Mouse (Mus musculus): ENCODE measurements around the gene Arhgap21. TPM values are rescaled to one million over a fixed set of nuclear protein-coding genes. Genes with fewer than 3 reads are reported as not detected.

The Arhgap21 gene
- 11.9 and 14.5 TPM in 2 replicates for polyA plus RNA-seq (2015; fragmentation: Nextera tagmentation; extraction: Ambion mirVana)

GRCm38 (mm10) chr2:20968441-20969200 is at the start of gene Arhgap21:
TSS of gene Arhgap21 (minus strand) at chr2:20968881.
- Histone ChIP-seq H3K27ac (peak within 1 kb of the TSS; percentile 99), H3K4me1 (peaks cover 10% of the 10 kb centered on the region; the same call in 1 of the 2 replicates), H3K9me3 (no peaks in the 10 kb centered on the region), H3K9ac (peak within 1 kb of the TSS; percentile 90), H3K4me2 (peak within 1 kb of the TSS; percentile 65), H3K4me3 (replicated peaks) (peak within 1 kb of the TSS; percentile 93), H3K36me3 (no peaks in the 10 kb centered on the region), H3K27me3 (replicated peaks) (no peaks in the 10 kb centered on the region)
- WGBS = under 1% methylated on average over 85 of the region's 102 CpGs
- peak; percentile 71 for ATAC-seq (ENCODE audit: insufficient read depth, low FRiP score, low read depth)

- WGBS = 66% methylated on average over 7 of the region's 7 CpGs
- H3K27ac ChIP-seq = no peak overlapping the region
Observed at GRCm38 (mm10) chr2:21016589-21016988, 47.9 kb upstream of the Arhgap21 start.

GRCm38 (mm10) chr2:21010806-21011397 is 42.2 kb upstream of the Arhgap21 start:
- H3K4me3 ChIP-seq (replicated peaks) = no peak overlapping the region
- no peak overlapping the region for H3K4me2 ChIP-seq
- H3K27me3 ChIP-seq (replicated peaks) = no peaks in the 10 kb centered on the region
- peak; percentile 43; the same call in 1 of the 2 replicates for ATAC-seq (ENCODE audit: insufficient read depth, low FRiP score, low read depth)
- H3K36me3 ChIP-seq = no peaks in the 10 kb centered on the region
- WGBS = 63% methylated on average over 11 of the region's 11 CpGs
- no peak overlapping the region for H3K9ac ChIP-seq
- H3K9me3 ChIP-seq = no peaks in the 10 kb centered on the region
- H3K27ac ChIP-seq = no peak overlapping the region
- H3K4me1 ChIP-seq = no peaks in the 10 kb centered on the region

More at GRCm38 (mm10) chr2:21016589-21016988, 47.9 kb upstream of the Arhgap21 start:
- no peaks in the 10 kb centered on the region for H3K9me3 ChIP-seq
- H3K4me3 ChIP-seq (replicated peaks) = no peak overlapping the region
- H3K4me1 ChIP-seq = no peaks in the 10 kb centered on the region
- H3K27me3 ChIP-seq (replicated peaks) = no peaks in the 10 kb centered on the region
- no peaks in the 10 kb centered on the region for H3K36me3 ChIP-seq
- H3K9ac ChIP-seq = no peak overlapping the region
- H3K4me2 ChIP-seq = no peak overlapping the region
- ATAC-seq (ENCODE audit: insufficient read depth, low FRiP score, low read depth) = no peak

DNA sequence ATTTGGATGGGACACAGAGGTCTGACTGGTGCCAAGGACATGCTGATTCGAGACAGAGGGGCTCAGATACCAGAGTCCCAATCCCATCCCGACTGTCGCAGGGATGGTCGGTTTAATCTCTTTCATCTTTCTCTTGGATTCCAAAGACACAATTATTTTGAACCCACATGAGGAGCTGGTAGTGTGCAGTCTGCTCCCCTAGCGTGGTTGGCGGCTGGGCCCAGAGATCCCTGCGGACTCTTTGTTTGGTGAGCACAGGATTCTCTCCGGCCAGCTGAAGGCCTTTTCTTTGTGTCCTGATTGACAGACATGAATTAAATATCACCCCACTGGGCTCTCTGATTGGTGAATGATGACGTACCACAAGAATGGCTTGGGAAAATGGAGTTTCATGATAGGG is 41.5 kb upstream of the Arhgap21 start:
- H3K27me3 ChIP-seq (replicated peaks) = no peaks in the 10 kb centered on the region
- no peak overlapping the region for H3K4me3 ChIP-seq (replicated peaks)
- no peak for ATAC-seq (ENCODE audit: insufficient read depth, low FRiP score, low read depth)
- H3K27ac ChIP-seq = no peak overlapping the region
- no peaks in the 10 kb centered on the region for H3K9me3 ChIP-seq
- 65% methylated on average over 9 of the region's 9 CpGs for WGBS
- H3K9ac ChIP-seq = no peak overlapping the region
- no peak overlapping the region for H3K4me2 ChIP-seq
- H3K4me1 ChIP-seq = no peaks in the 10 kb centered on the region
- no peaks in the 10 kb centered on the region for H3K36me3 ChIP-seq

GRCm38 (mm10) chr2:21009258-21010140 is 40.8 kb upstream of the Arhgap21 start:
- ATAC-seq (ENCODE audit: insufficient read depth, low FRiP score, low read depth) = no peak
- Histone ChIP-seq H3K36me3 (no peaks in the 10 kb centered on the region), H3K27ac (no peak overlapping the region), H3K4me2 (no peak overlapping the region), H3K4me1 (no peaks in the 10 kb centered on the region), H3K9me3 (no peaks in the 10 kb centered on the region), H3K27me3 (replicated peaks) (no peaks in the 10 kb centered on the region), H3K9ac (no peak overlapping the region), H3K4me3 (replicated peaks) (no peak overlapping the region)
- 36% methylated on average over 16 of the region's 16 CpGs for WGBS

- H3K36me3 ChIP-seq = no peaks in the 10 kb centered on the region
- H3K9ac ChIP-seq = no peak overlapping the region
- no peak for ATAC-seq (ENCODE audit: insufficient read depth, low FRiP score, low read depth)
- no peaks in the 10 kb centered on the region for H3K27me3 ChIP-seq (replicated peaks)
- H3K4me1 ChIP-seq = no peaks in the 10 kb centered on the region
- no peak overlapping the region for H3K4me2 ChIP-seq
- H3K4me3 ChIP-seq (replicated peaks) = no peak overlapping the region
- no peak overlapping the region for H3K27ac ChIP-seq
- no peaks in the 10 kb centered on the region for H3K9me3 ChIP-seq
- WGBS = 83% methylated on average over 8 of the region's 8 CpGs
Observed at GRCm38 (mm10) chr2:21002538-21002937, 33.9 kb upstream of the Arhgap21 start.

- ATAC-seq (ENCODE audit: insufficient read depth, low FRiP score, low read depth) = no peak
- no peak overlapping the region for H3K4me3 ChIP-seq (replicated peaks)
- no peaks in the 10 kb centered on the region for H3K27me3 ChIP-seq (replicated peaks)
- no peak overlapping the region for H3K27ac ChIP-seq
- no peaks in the 10 kb centered on the region for H3K4me1 ChIP-seq
- no peak overlapping the region for H3K9ac ChIP-seq
- H3K4me2 ChIP-seq = no peak overlapping the region
- H3K9me3 ChIP-seq = no peaks in the 10 kb centered on the region
- no peaks in the 10 kb centered on the region for H3K36me3 ChIP-seq
- WGBS = 62% methylated on average over 5 of the region's 5 CpGs
Observed at GRCm38 (mm10) chr2:21001156-21001555, 32.5 kb upstream of the Arhgap21 start.

- no peak overlapping the region for H3K4me3 ChIP-seq (replicated peaks)
- no peaks in the 10 kb centered on the region for H3K4me1 ChIP-seq
- no peak overlapping the region for H3K9ac ChIP-seq
- H3K9me3 ChIP-seq = no peaks in the 10 kb centered on the region
- 90% methylated on average over 2 of the region's 2 CpGs for WGBS
- H3K27ac ChIP-seq = no peak overlapping the region
- no peaks in the 10 kb centered on the region for H3K36me3 ChIP-seq
- H3K4me2 ChIP-seq = no peak overlapping the region
- no peak for ATAC-seq (ENCODE audit: insufficient read depth, low FRiP score, low read depth)
- no peaks in the 10 kb centered on the region for H3K27me3 ChIP-seq (replicated peaks)
Observed at GRCm38 (mm10) chr2:20995547-20995946, 26.9 kb upstream of the Arhgap21 start.

- ATAC-seq (ENCODE audit: insufficient read depth, low FRiP score, low read depth) = no peak
- Histone ChIP-seq H3K9me3 (no peaks in the 10 kb centered on the region), H3K4me3 (replicated peaks) (no peak overlapping the region), H3K4me1 (no peaks in the 10 kb centered on the region), H3K27ac (no peak overlapping the region), H3K27me3 (replicated peaks) (no peaks in the 10 kb centered on the region), H3K4me2 (no peak overlapping the region), H3K36me3 (no peaks in the 10 kb centered on the region), H3K9ac (no peak overlapping the region)
- WGBS = 91% methylated on average over 2 of the region's 2 CpGs
Observed at GRCm38 (mm10) chr2:20991508-20991907, 22.8 kb upstream of the Arhgap21 start.

- 51% methylated on average over 2 of the region's 2 CpGs for WGBS
- no peak overlapping the region for H3K27ac ChIP-seq
Observed at GRCm38 (mm10) chr2:20990907-20991306, 22.2 kb upstream of the Arhgap21 start.

DNA sequence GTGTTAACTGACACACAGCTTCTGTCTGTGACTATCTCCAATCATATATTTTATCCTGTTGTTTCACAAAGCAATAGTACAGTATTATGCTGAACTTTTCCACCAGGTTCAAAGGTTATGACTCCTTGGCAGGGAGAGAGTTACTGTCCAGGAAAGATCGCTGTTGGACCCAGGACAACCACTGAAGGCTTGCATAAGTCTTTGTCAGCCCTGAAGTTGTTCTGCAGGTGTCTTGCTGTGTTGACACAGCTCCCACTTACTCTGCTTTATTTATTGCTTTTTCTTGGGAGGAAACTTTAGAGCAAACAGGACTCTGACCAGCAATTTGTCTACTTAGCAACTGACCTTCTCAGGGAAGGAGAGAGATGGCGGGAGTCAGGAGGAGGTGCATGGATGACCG is 21.4 kb upstream of the Arhgap21 start:
- 60% methylated on average over 3 of the region's 3 CpGs for WGBS
- ATAC-seq (ENCODE audit: insufficient read depth, low FRiP score, low read depth) = no peak
- no peaks in the 10 kb centered on the region for H3K9me3 ChIP-seq

More at GRCm38 (mm10) chr2:20990907-20991306, 22.2 kb upstream of the Arhgap21 start:
- Histone ChIP-seq H3K4me1 (no peaks in the 10 kb centered on the region), H3K4me2 (no peak overlapping the region), H3K9me3 (no peaks in the 10 kb centered on the region), H3K27me3 (replicated peaks) (no peaks in the 10 kb centered on the region), H3K4me3 (replicated peaks) (no peak overlapping the region), H3K36me3 (no peaks in the 10 kb centered on the region), H3K9ac (no peak overlapping the region)
- ATAC-seq (ENCODE audit: insufficient read depth, low FRiP score, low read depth) = no peak; the same call in 1 of the 2 replicates

More for the DNA sequence above, 21.4 kb upstream of the Arhgap21 start:
- Histone ChIP-seq H3K4me1 (no peaks in the 10 kb centered on the region), H3K27me3 (replicated peaks) (no peaks in the 10 kb centered on the region), H3K27ac (no peak overlapping the region), H3K9ac (no peak overlapping the region), H3K4me3 (replicated peaks) (no peak overlapping the region), H3K36me3 (no peaks in the 10 kb centered on the region), H3K4me2 (no peak overlapping the region)

All from stomach, embryonic 15.5 days (tissue).